Mouse (Mus musculus) E14TG2a.4 (cell line): ENCODE measurements around the gene Rxra.

Experiments
- H3K27me3 ChIP-seq: 2 replicates; pipeline ENCODE4 v1.6.1; 2014; ENCODE audit warnings: low read length, control low read depth; ENCODE audit not compliant: insufficient read depth
- H3K36me3 ChIP-seq: 2 replicates; pipeline ENCODE4 v1.6.1; 2014; ENCODE audit warnings: low read length, control low read depth; ENCODE audit not compliant: insufficient read depth
- H3K4me1 ChIP-seq: replicated peaks from 2 replicates; pipeline ENCODE4 v1.6.1; 2014; ENCODE audit warnings: low read depth, low read length, control low read depth
- H3K4me3 ChIP-seq: replicated peaks from 2 replicates; pipeline ENCODE4 v1.5.1; 2014; ENCODE audit warnings: mild to moderate bottlenecking, low read length
- H3K9me3 ChIP-seq: 2 replicates; pipeline ENCODE4 v1.6.1; 2014; ENCODE audit warnings: low read length, control low read depth
- CTCF ChIP-seq: conservative IDR thresholded peaks from 2 replicates; pipeline ENCODE4 v1.5.1; 2014; ENCODE audit warnings: low read length
- NANOG ChIP-seq: IDR thresholded peaks from 2 replicates; pipeline ENCODE4 v1.6.1; 2014; ENCODE audit warnings: borderline replicate concordance, low read length, mixed read lengths
- POU5F1 ChIP-seq: IDR thresholded peaks from 2 replicates; pipeline ENCODE4 v1.6.1; 2014; ENCODE audit warnings: low read length, borderline replicate concordance

Gene Rxra

DNA sequence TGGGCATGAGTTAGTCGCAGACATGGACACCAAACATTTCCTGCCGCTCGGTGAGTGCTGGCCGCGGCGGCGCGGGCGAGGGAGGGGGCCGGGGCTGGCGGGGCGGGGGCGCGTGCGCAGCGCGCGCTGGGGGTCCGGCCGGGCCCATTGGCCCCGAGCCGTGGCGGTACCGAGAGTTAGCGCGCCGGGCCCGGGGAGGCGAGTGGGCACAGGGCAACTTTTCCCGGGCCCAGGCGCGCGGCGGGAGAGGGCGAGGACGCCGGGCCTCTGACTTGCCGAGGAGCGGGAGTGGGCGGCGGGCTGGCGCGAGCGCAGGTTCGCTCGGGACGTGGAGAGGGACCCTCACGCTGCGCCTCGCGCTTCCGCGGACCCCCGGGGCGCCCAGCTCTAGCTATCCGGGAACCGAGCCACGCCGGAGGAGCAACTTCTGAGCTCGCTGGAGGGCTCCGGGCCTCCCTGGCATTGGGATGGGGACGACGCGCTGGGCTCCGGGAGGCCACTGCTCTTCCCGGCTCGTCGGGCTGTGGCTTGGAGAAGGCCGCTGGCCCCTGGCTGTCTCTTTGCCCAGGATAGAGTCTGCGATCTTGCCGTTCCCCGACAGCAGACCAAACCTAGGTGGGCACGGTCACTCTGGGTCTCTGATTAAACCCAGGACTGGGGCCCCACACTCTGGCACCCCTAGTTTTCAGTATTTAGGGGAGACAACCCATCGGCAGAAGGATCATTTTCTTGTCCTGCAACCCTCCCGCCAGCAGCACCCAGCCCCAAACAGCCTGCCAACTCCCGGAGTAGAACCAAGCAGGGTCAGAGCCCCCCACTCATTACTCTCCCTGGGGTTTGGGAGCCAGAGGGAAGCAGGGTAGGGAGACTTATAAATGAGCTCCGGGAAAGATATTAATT is 1.4 kb downstream of the Rxra start:
- Histone ChIP-seq H3K36me3 (no peaks in the 10 kb centered on the region), H3K9me3 (no peaks in the 10 kb centered on the region), H3K27me3 (peaks cover 74% of the 10 kb centered on the region), H3K4me1 (peaks cover 54% of the 10 kb centered on the region), H3K4me3 (peak overlapping the region; percentile 88)
- TF ChIP-seq NANOG (no peak), CTCF (no peak), POU5F1 (no peak)

DNA sequence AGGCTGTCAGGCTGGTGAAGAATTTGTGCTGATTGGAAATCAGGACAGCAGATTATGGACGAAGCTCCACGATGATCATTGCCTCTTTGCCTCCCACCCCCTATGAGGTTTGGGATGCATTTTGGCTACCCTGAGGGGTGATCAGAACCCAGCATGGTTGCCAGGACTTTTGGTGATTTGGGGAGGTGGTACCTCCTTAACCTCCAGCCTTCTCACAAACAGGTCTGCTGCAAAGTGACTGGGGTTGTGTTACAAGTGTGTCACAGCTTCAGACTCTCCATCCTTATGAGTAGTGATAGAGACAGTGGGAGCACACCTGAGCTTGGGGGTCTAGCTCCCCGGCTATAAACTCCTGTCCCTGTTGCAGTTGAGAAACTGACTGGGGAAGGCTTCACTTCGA is 2.1 kb downstream of the Rxra start:
- TF ChIP-seq NANOG, result no peak
- TF ChIP-seq POU5F1, result no peak
- TF ChIP-seq CTCF, result no peak
- H3K4me3 ChIP-seq, result peak overlapping the region; percentile 88
- peaks cover 67% of the 10 kb centered on the region for H3K27me3 ChIP-seq
- no peaks in the 10 kb centered on the region for H3K9me3 ChIP-seq
- H3K4me1 ChIP-seq, result peaks cover 55% of the 10 kb centered on the region
- no peaks in the 10 kb centered on the region for H3K36me3 ChIP-seq

DNA sequence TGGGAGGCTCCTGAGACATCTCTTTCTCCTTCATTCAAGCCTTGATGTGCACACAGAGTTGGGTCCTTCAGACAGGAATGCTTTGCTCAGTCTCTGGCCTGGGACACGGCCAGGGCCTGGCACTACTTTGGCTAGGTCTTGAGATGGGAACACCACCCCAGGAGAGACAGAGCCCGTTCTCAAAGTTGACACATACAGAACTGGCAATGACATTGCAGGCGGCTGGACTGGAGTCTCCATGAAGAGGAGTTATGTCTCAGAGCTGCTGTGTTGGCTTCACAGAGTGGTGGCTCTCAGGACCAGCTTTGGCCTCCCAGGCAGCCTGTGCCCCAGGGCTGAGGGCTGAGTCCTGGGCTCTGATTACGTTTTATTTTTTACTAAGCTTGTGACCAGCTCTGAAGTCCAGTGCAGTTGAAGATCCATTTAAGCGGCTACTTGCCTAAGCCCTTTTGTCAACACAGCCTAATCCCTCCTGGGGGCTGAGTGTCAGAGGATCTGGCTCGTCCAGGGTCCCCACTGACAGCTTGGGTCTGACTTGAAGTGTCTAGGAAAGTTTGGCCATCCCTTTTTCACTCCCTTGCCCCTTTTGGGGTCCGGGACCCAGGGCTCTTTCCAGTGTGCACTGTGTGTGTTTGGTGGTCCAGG is 2.7 kb downstream of the Rxra start:
- Histone ChIP-seq H3K9me3 (no peaks in the 10 kb centered on the region), H3K27me3 (peaks cover 61% of the 10 kb centered on the region), H3K4me1 (peaks cover 62% of the 10 kb centered on the region), H3K4me3 (no peak overlapping the region), H3K36me3 (no peaks in the 10 kb centered on the region)
- no peak for TF ChIP-seq NANOG

DNA sequence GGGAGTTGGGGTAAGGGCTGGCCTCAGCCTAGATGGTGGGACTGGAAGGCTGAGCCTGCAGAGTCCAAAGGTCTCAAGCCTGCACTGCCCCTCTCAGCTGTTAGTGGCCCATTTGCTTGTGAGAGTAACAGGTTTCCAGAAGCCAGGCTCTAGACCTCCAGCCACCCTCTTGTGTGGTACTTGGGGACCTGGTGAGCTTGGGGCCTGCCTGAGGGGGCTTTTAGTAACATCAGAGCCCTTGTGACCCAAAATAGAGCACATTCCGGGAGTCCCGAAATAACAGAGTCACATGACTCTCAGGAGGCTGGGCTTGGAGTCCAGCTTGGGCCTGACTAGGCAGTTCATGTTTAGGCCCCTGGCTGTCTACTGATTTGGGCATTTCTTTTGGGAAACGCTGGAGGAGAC is 3.4 kb downstream of the Rxra start:
- peaks cover 54% of the 10 kb centered on the region for H3K27me3 ChIP-seq
- H3K4me3 ChIP-seq, result no peak overlapping the region
- H3K9me3 ChIP-seq, result no peaks in the 10 kb centered on the region
- TF ChIP-seq CTCF (no peak), POU5F1 (no peak), NANOG (no peak)
- no peaks in the 10 kb centered on the region for H3K36me3 ChIP-seq
- H3K4me1 ChIP-seq, result peaks cover 68% of the 10 kb centered on the region

DNA sequence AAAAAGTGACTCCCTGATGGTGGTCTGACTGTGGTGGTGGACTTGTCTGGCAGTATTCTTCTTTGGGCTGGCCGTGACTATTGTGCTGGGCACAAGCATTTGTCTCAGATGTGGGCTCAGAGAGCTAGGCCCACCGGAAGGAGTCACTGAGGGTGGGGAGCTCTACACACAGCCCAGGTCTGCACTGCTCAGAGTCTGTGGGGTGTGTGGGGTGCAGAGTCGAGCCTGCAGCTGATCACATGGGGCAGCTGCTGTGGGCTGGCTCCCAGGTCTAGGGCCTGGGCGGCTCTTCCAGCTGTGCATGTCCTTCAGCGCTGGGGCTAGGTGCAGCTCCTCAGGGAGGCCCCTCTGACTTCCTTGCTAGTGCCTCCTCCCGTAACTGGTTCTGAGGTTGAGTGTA is 3.8 kb downstream of the Rxra start:
- no peaks in the 10 kb centered on the region for H3K36me3 ChIP-seq
- TF ChIP-seq POU5F1 (no peak), NANOG (no peak), CTCF (no peak)
- H3K4me1 ChIP-seq, result peaks cover 71% of the 10 kb centered on the region
- H3K27me3 ChIP-seq, result peaks cover 50% of the 10 kb centered on the region
- H3K4me3 ChIP-seq, result no peak overlapping the region
- H3K9me3 ChIP-seq, result no peaks in the 10 kb centered on the region

DNA sequence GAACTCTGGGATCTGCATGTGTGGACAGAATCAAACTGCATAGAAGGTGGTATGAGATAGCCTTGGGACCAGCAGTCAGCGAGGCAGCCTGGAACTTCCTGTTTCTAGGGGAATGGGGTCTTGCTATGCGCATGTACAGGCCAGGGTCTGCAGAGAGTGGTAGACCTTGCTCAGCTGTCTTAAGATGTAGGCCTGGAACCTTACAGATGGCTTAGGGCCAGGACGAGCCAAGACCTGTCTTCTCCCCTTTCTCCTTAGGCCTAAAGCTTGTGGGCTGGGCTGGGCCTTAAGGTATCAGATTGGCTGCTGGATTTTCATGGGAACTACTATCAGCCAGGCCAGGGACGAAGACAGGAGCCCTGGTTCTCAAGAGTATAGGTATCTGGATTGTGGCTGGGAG is 4.4 kb downstream of the Rxra start:
- no peak overlapping the region for H3K4me3 ChIP-seq
- TF ChIP-seq POU5F1 (no peak), CTCF (no peak), NANOG (no peak)
- no peaks in the 10 kb centered on the region for H3K36me3 ChIP-seq
- no peaks in the 10 kb centered on the region for H3K9me3 ChIP-seq
- peaks cover 75% of the 10 kb centered on the region for H3K4me1 ChIP-seq
- H3K27me3 ChIP-seq, result peaks cover 45% of the 10 kb centered on the region

DNA sequence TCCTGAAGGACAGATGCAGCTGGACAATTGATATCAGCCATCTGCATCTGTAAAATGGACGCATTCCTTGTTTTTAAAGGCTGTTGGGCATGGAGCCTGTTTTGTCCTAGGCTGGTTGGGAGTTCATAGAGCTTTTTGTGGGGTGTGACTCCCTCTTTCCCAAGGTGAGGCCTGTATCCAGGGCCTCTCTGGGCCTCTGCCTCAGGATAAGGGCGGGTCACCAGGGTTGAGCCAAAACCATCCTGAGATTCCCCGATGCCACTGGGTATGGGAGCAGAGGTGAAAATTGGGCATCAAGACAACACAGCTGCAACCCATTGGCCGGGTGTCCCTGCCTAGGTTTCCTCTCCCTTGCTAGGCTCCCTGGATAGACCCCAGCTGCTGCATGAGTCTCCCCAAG is 5.2 kb downstream of the Rxra start:
- peaks cover 68% of the 10 kb centered on the region for H3K4me1 ChIP-seq
- H3K36me3 ChIP-seq, result no peaks in the 10 kb centered on the region
- H3K4me3 ChIP-seq, result no peak overlapping the region
- peaks cover 36% of the 10 kb centered on the region for H3K27me3 ChIP-seq
- TF ChIP-seq NANOG (no peak), POU5F1 (no peak), CTCF (no peak)
- no peaks in the 10 kb centered on the region for H3K9me3 ChIP-seq

DNA sequence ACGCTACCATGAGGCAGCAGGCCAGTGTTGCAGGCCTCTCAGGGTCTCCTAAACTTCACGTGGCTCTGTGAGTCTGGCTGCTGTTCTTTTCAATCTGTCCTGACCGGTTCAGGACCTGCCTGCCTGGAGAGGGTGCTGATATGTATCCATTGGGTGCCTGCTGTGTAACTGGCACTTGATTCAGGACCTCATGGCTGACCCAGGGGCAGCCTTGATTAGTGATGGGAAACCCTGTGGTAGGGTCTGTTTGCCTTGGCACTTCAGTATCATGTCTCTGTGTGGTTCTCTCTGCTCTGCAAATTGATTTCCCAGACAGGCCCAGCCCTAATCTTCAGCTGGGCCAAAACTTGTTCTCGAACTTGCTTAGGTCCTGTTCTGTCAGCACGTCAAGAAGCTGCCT is 5.9 kb downstream of the Rxra start:
- Histone ChIP-seq H3K4me1 (peaks cover 67% of the 10 kb centered on the region), H3K36me3 (no peaks in the 10 kb centered on the region), H3K9me3 (no peaks in the 10 kb centered on the region), H3K4me3 (no peak overlapping the region), H3K27me3 (peaks cover 33% of the 10 kb centered on the region)
- TF ChIP-seq POU5F1 (no peak), NANOG (no peak), CTCF (no peak)
